Mouse (Mus musculus) intestine, postnatal 0 days (tissue): ENCODE results near the gene Trip6. TPM values are rescaled to one million over a fixed set of nuclear protein-coding genes. Genes with fewer than 3 reads are reported as not detected.

Source experiments
- ATAC-seq: fragments of 200-750 bp; cut with Nextera tagmentation; 2 replicates; pipeline ENCODE4 v1.8.0; 2017; ENCODE audit warnings: mild to moderate bottlenecking, moderate TSS enrichment, moderate library complexity
- H3K27ac ChIP-seq: fragments of 300-500 bp; sonication (generic); 2 replicates; pipeline ENCODE4 v1.5.1; 2014; ENCODE audit warnings: mild to moderate bottlenecking, low read depth, low read length, moderate library complexity
- H3K27me3 ChIP-seq: fragments of 300-500 bp; sonication (generic); replicated peaks from 2 replicates; pipeline ENCODE4 v1.6.1; 2014; ENCODE audit warnings: low read length, mixed read lengths; ENCODE audit not compliant: control insufficient read depth, insufficient read depth
- H3K36me3 ChIP-seq: fragments of 300-500 bp; sonication (generic); 2 replicates; pipeline ENCODE4 v1.6.1; 2014; ENCODE audit warnings: mild to moderate bottlenecking, moderate library complexity; ENCODE audit not compliant: control insufficient read depth, insufficient read depth
- H3K4me1 ChIP-seq: fragments of 300-500 bp; sonication (generic); replicated peaks from 2 replicates; pipeline ENCODE4 v1.6.1; 2014; ENCODE audit warnings: antibody characterized with exemption, low read length, mixed read lengths; ENCODE audit not compliant: control insufficient read depth, insufficient read depth
- H3K4me2 ChIP-seq: fragments of 300-500 bp; sonication (generic); replicated peaks from 2 replicates; pipeline ENCODE4 v1.6.1; 2014; ENCODE audit warnings: low read depth, mild to moderate bottlenecking, moderate library complexity
- H3K4me3 ChIP-seq: fragments of 300-500 bp; sonication (generic); 2 replicates; pipeline ENCODE4 v1.5.1; 2014; ENCODE audit warnings: low read depth, low read length
- H3K9ac ChIP-seq: fragments of 300-500 bp; sonication (generic); 2 replicates; pipeline ENCODE4 v1.6.1; 2014; ENCODE audit warnings: mild to moderate bottlenecking, low read depth, low read length
- H3K9me3 ChIP-seq: fragments of 300-500 bp; sonication (generic); 2 replicates; pipeline ENCODE4 v1.6.1; 2016; ENCODE audit warnings: mixed run types; ENCODE audit not compliant: control insufficient read depth
- CTCF ChIP-seq: sonication (generic); IDR thresholded peaks from 2 replicates; pipeline ENCODE4 v1.5.1; 2016; ENCODE audit warnings: low read depth, mild to moderate bottlenecking, control low read depth, antibody characterized with exemption, moderate library complexity
- WGBS: fragments of 180-500 bp; shearing (Covaris S2); extraction: QIAGEN DNeasy Blood & Tissue Kit; methylation state at CpG from one replicate; pipeline ENCODE4 v1.1.7; 2014; 5-methylcytosine and 5-hydroxymethylcytosine counted together
- polyA plus RNA-seq: library from polyadenylated mRNA; unstranded; fragments of >200 nt; fragmentation: Nextera tagmentation; extraction: Ambion mirVana; gene quantifications from 2 replicates; pipeline ENCODE4 v1.2.1, GENCODE M21; 2015

Trip6 gene
- polyA plus RNA-seq, 1 experiment from 2014 or later, result 24.8 TPM

DNA sequence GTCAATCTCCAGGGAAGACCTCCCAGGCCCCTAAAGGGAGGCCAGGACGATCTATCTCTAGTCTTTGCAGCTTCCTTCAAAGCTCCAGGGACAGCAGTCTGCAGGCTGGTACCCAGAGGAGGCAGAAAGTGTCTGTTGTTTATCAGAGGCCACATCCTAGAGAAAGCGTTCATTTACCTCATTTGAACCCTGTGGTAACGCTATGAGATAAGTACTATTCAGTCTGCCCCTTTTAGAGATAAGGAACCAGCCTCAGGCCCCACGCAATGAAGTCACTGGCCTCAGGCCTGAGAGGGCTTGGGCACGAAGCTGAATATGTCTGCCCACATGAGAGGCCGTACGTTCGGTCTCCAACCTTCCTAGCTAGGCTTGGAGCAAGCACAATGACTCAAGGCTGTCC, 3.2 kb upstream of the Trip6 start:
- Histone ChIP-seq H3K4me3 (no peak overlapping the region), H3K9me3 (no peaks in the 10 kb centered on the region), H3K36me3 (no peaks in the 10 kb centered on the region), H3K4me2 (no peak overlapping the region), H3K27ac (no peak overlapping the region), H3K4me1 (peaks cover 29% of the 10 kb centered on the region), H3K27me3 (no peaks in the 10 kb centered on the region), H3K9ac (no peak overlapping the region)
- no peak for TF ChIP-seq CTCF
- ATAC-seq, result no peak
- WGBS, result 56% methylated on average over 8 of the region's 8 CpGs

GRCm38 (mm10) chr5:137315084-137315903, 1.1 kb upstream of the Trip6 start:
- Histone ChIP-seq H3K27ac (peak overlapping the region; percentile 89; the same call in 1 of the 2 replicates), H3K36me3 (peaks cover 6% of the 10 kb centered on the region), H3K9ac (no peak overlapping the region), H3K9me3 (no peaks in the 10 kb centered on the region), H3K4me3 (no peak overlapping the region), H3K4me2 (peak overlapping the region; percentile 86), H3K4me1 (peaks cover 28% of the 10 kb centered on the region), H3K27me3 (no peaks in the 10 kb centered on the region)
- WGBS, result 45% methylated on average over 30 of the region's 30 CpGs
- peak; percentile 79 for TF ChIP-seq CTCF
- ATAC-seq, result 0 out of 2 replicates have a peak, but pooled peaks have one; percentile 6

DNA sequence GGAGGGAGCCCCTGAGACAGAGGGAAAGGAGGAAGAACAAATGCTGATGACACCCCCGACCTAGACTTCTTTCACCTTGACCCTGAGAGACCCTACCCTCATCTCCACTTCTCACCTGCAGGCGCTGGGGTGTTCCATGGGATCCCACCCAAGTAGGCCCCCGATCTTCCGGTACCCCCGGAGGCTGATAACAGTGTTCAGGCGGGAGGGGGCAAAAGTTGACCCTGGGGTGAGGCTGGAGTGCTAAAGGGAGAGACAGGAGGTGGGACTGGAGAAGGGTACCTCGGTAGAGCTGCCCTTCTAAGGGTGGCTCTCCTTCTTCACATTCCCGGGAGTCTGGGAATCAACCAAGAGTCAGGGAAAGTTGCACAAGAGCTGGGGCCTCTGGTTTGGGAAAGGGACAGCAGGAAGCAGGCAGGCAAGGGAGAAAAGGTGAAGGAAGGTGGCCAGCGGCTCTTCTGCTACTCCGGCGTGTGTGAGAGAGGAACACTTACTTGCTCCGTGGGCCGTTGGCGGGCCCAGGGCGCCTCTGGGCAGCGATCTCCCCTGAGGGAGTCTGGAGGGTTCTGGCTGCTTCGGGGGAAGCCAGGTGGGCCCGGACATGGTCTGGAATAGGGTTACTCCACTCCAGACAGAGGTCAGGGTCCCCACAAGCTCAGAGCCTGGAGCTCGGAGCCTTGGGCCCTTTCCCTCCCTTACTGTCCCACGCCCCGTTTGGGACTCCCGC, 575 bp downstream of the Trip6 start:
- no peaks in the 10 kb centered on the region for H3K9me3 ChIP-seq
- peak overlapping the region; percentile 61 for H3K4me3 ChIP-seq
- no peak for TF ChIP-seq CTCF
- ATAC-seq, result peak; percentile 11; the same call in 1 of the 2 replicates
- H3K4me1 ChIP-seq, result peaks cover 28% of the 10 kb centered on the region
- WGBS, result under 1% methylated on average over 22 of the region's 22 CpGs
- H3K27ac ChIP-seq, result peak overlapping the region; percentile 89
- peak overlapping the region; percentile 86 for H3K4me2 ChIP-seq
- no peaks in the 10 kb centered on the region for H3K27me3 ChIP-seq
- peak overlapping the region; percentile 75 for H3K9ac ChIP-seq
- peaks cover 22% of the 10 kb centered on the region for H3K36me3 ChIP-seq

DNA sequence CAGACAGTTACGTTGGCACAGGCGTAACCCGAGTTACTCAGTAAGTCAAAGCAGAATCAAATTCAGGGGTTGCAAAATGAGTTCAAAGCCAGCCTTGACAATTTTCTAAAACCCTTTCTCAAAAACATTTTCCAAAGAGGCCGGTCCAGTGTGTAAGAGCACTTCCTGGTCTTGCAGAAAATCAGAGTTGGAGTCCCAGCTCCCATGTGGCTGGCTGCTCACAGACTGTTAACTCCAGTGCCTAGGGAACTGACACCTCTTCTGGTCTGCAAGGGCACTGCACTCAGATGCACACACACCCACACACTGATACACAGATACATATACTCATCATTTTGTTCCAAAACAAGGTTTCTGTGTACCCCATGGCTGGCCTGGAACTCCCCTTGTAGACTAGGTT, 5.8 kb downstream of the Trip6 start:
- no peaks in the 10 kb centered on the region for H3K27me3 ChIP-seq
- ATAC-seq, result no peak
- H3K36me3 ChIP-seq, result peaks cover 33% of the 10 kb centered on the region
- WGBS, result 92% methylated on average over 4 of the region's 4 CpGs
- H3K4me3 ChIP-seq, result no peak overlapping the region
- H3K4me2 ChIP-seq, result peak overlapping the region; percentile 74
- 0 out of 2 replicates have a peak overlapping the region, but pooled peaks have one; percentile 97 for H3K27ac ChIP-seq
- TF ChIP-seq CTCF, result peak; percentile 27
- peak overlapping the region; percentile 88; the same call in 1 of the 2 replicates for H3K9ac ChIP-seq
- H3K9me3 ChIP-seq, result no peaks in the 10 kb centered on the region
- peaks cover 10% of the 10 kb centered on the region; the same call in 1 of the 2 replicates for H3K4me1 ChIP-seq

DNA sequence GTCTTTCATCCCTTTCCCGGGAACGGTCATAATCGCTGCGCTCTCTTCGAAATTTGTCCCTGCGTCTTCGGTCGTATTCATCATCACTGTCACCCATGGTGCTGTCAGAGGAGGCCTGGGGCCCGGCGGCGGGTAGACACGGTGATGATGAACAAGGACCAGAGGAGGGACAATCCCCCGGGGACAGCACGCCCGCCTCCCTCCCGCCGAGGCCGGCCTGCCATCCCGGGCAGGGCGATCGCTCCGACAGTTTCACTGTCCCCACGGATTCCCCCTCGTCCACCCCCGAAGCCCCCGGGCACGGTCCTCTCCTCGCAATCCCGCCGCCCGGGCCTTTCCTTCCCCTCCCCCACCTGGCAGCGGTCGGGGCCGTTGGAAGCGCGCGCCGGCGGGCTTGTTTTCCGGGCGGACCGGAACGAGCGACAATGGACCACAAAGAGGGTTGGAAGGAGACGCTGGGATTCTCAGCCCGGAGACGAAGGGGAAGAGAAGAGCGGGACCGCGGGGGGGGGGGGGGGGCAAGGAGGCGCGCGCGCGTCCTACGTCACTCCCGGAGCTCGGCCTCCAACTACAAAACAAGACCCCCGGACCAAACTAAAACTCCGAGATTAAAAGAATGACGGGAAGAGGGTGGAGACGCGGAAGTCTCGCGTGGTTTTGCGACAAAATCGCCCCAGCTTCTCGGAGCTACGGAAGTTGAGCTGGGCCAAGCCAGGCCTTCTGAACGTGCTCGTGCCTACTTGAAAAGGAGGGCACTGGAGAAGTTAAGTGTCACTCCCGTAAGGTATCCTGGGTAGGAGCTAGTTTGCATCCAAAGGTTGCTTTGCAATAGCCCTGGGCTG, 6.9 kb downstream of the Trip6 start, which contains the start of gene Srrt:
TSS of gene Srrt (minus strand) at position 604 of the 842 bp plus-strand sequence.
- H3K4me1 ChIP-seq, result peaks cover 3% of the 10 kb centered on the region; the same call in 1 of the 2 replicates
- H3K27ac ChIP-seq, result peak within 1 kb of the TSS; percentile 97
- H3K4me2 ChIP-seq, result peak within 1 kb of the TSS; percentile 74
- H3K4me3 ChIP-seq, result peak within 1 kb of the TSS; percentile 94
- no peak for TF ChIP-seq CTCF
- H3K27me3 ChIP-seq, result no peaks in the 10 kb centered on the region
- under 1% methylated on average over 71 of the region's 72 CpGs for WGBS
- H3K9ac ChIP-seq, result peak within 1 kb of the TSS; percentile 88
- peak; percentile 84 for ATAC-seq
- peaks cover 43% of the 10 kb centered on the region for H3K36me3 ChIP-seq
- H3K9me3 ChIP-seq, result no peaks in the 10 kb centered on the region
